Mouse (Mus musculus) mouse trophoblast stem cell (cell line): ENCODE data around the gene Grn.

Source experiments
- in situ Hi-C, 2 experiments: fragments of 300-500 bp; cut with MseI, MboI; formaldehyde crosslinking; loops; 2 replicates in 1 of 2; 3 replicates in 1 of 2; pipeline ENCODE4 v1.15.1; 2025

Grn gene

DNA sequence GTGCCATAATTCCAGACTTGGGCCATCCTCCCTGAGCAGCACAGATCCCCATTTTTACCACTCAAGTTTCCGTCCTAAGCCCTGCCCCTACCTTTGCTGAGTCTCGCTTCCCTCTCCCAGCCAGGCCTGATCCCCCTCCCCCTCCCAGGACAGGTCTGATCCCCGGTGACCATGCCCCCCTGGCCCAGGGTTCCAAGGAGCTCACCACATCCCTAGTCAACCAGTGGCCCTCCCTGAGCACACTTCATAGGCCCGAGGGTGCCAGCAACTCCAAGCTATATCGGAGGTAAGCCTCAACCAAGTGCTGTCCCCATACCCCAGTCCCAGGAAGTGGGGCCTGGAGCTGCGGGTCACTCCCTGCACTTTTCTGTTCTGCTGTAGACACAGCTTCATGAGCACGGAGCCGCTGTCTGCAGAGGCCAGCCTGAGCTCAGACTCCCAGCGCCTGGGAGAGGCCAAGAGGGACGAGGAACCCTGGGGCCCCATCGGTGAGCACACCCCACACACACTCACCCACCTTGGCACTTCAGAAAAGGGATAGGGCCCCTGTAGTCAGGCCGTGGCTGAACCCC, 29.5 kb upstream of the Grn start:
- in situ Hi-C loops, result no loop called here

DNA sequence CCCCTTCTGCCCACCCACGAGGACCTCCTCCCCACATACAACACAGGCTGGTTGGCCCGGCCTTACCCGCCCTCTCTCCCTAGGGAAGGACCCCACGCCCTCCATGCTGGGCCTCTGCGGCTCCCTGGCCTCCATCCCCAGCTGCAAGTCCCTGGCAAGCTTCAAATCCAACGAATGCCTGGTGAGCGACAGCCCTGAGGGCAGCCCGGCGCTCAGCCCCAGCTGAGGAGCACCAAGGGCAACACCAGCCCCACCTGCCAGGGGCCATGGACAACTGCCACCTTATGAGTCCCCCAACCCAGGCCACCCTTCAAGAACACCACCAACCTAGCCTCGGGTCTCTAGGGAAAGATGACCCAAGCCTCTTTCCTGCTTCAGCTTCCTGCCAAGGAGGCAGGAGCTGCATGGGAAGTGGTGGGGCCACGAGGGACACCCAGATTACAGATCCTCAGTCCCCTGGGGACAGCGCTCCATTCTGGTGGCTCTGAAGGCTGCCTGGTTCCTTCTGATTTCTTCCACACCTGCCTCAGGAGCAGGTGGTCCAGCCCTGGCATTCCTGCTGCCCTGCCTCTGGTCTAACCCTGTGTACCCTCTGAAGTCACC, 28.1 kb upstream of the Grn start:
- in situ Hi-C loops, result no loop called here

DNA sequence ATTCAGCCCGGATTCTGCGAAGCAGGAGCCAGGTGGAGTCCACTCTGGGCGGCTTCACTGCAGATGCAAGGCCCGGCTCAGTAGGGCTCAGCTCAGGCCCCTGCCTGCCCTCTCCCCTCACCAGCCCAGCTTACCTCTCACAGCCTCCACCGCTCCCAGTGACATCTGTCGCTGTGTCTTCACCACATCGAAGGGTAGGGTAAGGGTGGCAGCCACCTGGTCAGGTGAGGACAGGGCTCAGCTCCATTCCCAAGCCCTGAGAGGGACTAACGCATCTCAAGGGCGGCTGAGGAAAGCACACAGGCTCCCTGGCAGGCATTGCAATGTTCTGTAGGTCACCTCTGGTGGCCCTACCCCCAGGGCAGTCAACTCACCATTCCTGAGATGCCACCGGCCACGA, 26.5 kb upstream of the Grn start:
- in situ Hi-C loops, result no loop called here

DNA sequence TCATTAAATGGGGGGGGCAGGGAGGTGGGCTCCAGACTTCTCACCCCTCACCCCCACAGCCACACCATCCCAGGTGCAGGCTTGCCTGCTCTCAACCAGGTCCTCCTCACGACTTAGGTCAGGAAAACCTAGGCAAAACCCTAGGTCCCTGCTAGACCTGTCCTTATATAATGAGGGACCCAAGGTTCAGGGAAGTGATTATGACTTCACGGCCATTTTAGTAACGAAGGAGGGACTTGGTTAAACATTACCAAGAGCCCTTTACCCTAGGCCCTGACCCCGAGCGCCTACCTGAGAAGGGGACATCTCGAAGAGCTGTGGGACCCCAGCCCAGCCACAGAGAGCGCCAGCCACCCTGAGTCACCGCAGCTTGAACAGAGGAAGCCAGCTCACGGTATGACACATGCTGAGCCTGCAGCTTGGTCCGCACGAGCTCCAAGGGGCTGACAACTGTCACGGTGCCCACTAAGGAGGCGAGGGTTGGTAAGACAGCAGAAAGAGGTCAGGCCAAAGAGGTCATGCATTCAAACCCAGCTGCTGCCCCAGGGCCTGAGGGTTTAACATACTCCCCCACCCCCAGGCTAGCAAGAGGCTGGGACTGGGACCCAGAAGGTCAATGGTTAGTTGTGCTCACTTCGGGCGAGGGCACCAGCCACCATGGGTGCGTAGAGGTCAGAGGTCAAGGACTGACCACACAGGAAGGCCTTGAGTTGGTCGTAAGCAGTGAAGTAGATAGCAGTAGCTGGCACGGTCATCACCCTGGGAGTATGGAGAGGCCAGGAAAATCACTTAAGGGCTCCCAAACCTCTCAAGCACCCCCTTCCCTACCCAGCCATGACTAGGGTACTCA, 25.7 kb upstream of the Grn start:
- in situ Hi-C loops, result no loop called here

DNA sequence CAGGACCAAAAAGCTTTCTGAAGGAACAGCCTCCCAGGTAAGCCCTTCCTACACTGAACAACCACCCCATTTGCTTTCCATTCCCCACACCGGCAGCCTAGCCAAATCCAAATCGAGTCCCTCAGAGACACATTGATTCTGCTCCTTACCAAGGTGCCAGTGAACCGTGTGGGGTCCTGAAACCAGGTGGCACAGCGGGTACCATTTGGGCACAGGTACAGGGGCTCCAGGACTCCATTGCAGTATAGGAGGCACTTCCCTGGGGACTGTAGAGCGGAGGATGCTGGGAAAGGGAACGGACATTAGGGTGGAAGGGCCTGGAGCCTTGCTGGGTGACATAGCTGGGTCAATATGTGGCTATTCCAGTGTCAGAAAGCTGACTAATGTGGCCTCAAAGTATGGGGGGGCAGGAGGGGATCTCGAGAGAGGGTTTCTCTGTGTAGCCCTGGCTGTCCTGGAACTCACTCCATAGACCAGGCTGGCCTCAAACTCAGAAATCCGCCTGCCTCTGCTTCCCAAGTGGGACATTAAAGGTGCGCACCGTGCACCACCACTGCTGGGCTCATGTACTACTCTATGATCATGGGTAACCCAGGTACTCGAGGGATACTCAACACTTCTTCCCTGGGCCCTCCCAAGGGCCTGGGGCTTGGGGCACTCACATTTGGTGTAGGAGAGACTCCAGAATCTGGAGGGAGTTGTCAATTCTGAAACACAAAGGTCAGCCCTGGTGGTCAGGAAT, 24.4 kb upstream of the Grn start:
- in situ Hi-C loops, result no loop called here

DNA sequence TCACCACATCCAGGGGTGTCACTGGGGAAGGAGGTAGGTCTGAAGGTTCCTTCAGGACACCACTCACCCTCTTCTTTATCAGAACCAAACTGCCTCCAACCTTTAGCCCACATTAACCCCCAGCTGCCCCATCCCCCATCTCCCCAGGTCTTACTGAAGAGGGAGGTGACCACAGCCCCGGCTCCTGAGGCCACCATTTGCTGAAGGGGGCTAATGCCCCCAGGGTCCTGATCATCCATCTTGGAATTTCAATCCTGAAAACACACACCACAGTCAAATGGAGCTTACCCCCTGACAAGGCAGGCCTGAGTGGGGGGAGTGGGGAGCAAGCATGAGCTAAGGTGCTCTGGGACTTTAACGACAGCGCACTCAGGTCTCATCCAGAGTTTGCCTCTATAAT, 23.7 kb upstream of the Grn start:
- in situ Hi-C loops, result no loop called here

DNA sequence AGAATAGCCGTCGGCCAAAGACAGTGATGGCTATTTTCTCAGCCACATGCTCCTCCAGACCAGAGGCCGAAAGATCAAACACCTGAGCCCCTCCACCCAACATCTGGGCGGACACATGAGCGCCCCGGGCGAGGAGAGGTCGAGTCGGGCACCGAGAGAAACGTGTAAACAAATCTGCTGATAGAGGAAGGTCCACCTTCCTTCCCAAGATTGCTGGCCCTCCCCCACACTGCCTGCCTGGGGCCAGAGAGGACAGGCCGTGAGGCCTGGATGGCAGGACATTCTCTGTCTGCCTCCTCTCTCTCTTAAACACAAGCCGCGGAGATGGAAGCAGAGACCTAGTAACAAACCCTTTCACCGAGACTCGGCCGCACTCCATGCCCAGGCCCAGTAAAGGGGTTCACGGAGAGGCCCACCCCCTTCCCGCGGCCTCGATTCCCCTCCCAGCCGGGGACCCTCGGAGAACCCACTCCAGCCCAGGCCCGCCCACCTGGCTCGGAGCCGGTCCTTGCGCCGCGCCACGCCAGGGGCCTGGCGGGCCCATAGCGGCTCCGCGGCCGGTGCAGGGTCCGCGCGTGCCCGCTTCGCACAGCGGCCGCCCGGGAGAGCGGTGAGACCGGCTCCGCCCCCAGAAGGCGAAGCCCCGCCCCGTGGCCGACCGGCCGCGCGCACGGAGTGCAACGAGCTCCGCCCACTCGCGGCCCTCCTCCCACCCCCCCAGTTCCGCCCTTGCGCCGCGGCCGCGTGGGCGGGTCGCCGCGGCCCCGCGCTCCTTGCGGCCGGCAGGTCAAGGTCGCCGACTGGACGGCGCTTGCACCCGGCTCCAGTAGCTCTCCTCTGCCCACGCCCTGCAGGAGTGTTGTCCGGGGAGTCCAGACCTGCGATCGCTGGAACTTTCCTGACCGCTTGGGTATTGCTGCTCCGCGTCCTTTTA, 22.9 kb upstream of the Grn start:
- in situ Hi-C loops, result no loop called here

DNA sequence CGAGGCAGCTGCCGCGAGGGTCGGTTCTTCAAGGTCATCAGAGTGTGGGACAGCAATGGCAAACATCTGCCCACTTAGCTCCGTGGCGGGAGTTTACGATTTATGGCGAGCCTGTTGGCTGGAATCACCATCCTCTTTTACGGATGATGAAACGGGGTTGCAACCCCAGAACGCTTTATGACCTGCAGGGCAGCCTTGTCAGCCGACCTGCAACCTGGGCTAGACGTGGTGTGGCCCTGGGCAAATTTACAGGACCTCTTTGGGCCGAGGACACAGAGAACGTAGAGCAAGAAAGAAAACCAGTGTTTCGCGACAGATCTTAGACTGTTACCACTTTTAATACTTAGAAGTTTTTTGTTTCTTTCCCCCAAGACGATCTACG, 22.3 kb upstream of the Grn start, which contains the start of gene Slc25a39:
Gene Slc25a39 (minus strand): TSS at position 113 of the 382 bp plus-strand sequence.
- in situ Hi-C loops, result no loop called here

DNA sequence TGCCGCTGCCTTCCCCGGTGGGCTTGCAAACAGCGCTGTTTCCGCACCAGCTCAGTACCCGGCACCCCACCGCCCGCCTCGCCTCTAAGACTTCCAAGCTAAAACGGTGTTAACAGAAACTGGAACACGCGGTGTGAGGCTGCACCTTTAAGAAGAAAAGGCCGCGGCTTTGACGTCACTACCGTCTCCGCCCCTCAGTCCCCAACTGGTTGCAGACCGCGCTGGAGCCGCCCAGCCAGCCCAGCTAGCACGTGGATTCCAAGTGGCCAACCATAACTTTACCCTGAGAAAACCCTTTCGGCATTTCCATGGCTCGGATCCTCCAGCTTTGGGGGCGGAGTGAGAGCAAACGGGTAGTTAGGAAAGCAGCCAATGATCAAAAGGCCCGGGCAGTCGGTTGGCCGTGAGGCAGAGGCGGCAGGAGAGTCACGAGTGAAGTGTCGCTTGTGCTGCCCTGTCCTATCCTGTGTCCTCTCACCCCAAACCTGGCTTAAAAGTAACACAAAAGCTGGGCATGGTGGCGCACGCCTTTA, 21.7 kb upstream of the Grn start:
- in situ Hi-C loops, result no loop called here

DNA sequence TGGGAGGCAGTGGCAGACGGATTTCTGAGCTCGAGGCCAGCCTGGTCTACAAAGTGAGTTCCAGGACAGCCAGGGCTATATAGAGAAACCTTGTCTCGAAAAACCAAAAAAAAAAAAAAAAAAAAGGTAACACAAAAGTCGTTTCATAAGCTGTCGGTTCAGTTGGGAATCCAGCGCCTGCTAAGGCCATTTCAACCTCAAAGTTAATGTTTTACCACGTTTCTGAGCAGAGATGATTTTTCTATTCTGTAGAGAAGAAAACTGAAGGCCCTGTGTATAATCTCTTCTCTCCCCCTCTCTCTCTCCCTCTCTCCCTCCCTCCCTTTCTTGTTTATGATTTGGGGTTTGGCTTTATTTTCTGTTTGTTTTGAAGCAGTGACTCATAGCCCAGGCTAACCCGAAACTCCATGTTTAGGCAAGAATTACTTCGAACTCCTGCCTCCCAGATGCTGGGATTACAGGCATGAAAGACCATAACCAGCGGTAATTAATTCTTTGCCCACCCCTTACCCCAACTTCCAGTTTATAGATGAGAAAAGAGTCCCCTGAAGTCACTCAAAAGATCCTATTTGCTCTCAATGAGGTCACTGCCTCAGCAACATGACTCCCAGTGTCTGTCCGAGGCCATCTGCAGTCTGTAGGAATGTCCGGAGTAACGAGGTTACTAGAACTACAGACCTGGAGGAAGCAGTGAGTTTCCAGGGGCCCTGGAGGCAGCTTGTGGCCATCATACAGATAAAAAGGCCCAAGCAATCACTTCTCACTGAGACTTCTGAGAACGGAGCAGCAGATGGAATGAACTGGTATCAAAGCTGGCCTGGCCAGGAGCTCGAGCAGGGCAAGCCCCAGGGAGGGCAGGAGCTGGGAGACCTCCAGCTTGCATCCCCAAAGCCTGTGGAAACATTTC, 21.0 kb upstream of the Grn start:
- in situ Hi-C loops, result no loop called here

DNA sequence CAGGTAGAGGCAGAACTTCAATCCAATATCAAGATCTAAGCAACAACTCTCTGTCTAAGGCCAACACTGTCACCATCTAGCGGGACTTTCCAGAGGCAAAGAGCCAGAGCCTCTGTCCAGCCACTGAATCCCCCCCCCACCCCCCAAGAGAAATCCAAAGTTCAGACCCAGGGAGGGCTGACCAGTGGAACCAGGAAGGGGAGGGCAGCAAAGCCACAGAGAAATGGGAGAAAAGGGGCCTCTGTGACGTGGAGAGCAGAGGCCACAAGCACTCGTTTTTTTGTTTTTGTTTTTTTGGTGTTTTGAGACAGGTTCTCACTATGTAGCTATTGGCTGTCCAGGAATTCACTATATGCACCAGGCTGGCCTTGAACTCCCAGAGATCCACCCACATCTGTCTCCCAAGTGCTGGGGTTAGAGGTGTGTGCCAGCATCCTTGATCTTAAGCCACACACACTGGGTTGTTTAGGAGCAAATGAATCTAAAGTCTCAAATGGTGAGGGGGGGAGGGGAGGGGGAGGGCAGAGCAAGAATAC, 20.3 kb upstream of the Grn start:
- in situ Hi-C loops, result loop anchor here (5.0 kb wide), 1 partner anchor 108 kb away; no protein-coding TSS in a partner anchor

DNA sequence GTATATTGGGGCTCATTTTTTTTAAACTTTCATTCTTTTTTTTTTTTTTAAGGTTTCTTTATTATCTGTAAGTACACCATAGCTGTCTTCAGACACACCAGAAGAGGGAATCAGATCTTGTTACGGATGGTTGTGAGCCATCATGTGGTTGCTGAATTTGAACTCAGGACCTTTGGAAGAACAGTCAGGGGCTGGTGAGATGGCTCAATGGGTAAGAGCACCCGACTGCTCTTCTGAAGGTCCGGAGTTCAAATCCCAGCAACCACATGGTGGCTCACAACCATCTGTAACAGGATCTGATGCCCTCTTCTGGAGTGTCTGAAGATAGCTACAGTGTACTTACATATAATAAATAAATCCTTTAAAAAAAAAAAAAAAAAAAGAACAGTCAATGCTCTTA, 19.8 kb upstream of the Grn start:
- in situ Hi-C loops, result loop anchor here (5.0 kb wide), 1 partner anchor 108 kb away; no protein-coding TSS in a partner anchor

DNA sequence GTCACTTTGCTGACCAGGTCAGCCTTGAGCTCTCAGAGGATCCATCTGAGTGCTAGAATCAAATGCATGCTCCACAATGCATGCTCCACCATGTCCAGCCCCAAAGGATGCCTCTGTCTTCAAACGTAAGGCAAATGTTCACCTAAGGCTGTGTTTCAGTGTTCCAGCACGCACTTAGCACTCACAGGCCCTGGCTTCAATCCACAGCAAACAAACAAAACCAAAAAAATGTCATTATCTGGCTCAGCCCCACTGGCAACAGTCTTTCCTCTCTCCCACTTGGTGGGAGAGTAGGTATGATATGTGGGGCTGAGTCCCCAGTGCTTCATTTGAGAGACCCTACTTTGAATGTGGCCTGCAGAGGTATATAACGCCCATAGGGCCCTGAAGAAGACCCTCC, 19.1 kb upstream of the Grn start:
- in situ Hi-C loops, result loop anchor here (5.0 kb wide), 1 partner anchor 109 kb away; no protein-coding TSS in a partner anchor

DNA sequence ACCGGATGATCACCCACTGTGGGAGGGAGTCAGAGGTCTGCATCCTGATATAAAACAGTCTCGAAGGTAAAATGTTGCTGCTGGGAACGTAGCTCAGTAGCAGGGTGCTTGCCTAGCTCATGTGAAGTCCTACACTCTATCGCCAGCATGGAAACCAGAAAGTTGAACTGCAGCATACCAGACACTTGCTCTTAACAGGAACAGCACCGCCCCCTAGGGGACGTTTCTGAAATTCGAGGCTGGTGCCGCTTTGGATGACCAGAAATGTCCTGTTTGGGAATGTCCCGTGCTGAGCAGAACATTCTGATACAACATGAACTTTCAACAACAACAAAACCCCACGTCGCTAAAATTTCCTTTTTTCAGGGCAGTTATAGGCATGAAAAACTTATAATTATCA, 18.4 kb upstream of the Grn start:
- in situ Hi-C loops, result loop anchor here (5.0 kb wide), 1 partner anchor 109 kb away; no protein-coding TSS in a partner anchor

DNA sequence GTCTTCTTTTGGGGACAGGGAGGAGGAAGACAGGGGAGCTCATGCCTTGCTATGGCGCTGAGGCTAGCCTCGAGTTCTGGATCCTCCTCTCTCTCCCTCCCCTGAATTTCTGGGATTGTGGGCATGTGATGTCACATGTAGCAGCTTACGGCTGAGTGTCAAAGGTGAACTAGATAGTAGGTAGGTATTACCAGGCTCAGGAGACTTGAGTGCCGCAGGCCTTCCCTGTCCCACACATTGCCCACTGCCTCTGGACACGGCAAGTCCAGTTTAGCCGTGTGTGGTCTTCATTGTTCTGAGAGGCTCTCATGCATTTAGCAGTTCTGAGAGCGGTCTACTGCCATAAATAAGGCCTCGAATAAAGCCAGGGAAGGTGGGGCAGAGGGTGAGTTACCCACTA, 17.1 kb upstream of the Grn start:
- in situ Hi-C loops, result loop anchor here (5.0 kb wide), 1 partner anchor 111 kb away; no protein-coding TSS in a partner anchor

DNA sequence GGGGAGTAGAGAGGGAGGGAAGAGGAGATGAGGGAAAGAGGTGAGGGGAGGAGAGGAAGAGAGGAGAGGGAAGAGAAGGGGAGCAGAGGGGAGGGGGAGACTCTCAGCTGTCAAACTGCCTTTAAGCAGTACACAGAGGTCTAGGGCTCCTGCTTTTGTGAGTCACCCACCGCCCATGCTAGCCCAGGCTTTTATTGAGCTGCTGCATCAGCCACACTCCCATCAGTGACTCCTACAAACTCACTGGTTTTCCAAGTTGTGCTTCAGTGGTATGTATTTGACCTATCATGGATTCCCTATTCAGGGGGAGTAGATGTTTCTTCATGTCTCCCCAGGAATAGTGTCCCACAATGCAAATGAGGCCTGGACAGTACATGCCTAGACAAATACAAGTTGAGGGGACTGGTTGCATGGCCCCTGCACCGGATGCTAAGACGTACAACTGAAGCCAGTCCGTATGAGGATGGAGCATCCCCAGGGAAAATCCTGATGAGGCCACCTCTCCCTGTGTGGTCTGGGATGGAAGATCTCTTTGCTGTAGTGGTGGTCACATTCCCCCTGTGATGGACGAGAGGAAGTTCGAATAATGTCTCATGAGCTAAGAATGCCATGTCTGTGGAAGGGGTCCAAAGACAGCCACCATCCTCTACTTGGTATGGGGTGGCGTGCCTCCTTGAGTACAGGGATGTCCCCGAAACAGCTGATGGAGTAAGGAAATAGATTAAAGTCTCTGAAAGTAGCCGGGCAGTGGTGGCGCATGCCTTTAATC, 14.9 kb upstream of the Grn start:
- in situ Hi-C loops, result no loop called here

DNA sequence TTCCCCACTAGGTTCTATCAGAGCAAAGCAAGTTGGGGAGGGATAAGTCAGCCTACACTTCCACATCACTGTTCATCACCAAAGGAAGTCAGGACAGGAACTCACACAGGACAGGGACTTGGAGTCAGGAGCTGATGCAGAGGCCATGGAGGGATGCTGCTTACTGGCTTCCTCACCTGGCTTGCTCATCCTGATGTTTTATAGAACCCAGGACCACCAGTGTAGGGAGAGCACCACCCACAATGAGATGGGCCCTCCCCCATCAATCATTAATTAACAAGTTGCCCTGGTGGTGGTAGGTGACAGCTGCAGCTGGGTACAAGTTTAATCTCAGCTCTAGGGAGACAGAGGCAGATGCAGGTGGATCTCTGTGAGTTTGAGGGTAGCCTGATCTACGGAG, 13.0 kb upstream of the Grn start:
- in situ Hi-C loops, result no loop called here

DNA sequence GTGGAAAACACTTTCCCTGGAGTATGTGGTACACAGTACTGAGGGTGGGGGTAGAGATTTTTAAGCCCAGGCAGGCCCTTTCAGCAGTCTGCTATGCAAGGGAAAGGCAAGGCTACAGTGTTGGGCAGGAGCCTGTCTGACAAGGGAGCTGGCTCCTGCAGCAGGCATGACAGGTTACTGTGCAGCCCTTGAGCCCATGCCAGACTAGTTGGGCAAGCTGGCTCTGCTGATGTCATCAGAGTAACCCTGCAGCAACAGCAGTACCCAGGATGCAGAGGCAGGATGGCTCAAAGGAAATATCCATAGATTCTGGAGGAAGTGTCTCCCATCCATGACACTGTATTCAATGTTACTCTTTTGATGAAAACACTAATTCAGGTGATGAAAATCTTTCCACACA, 11.2 kb upstream of the Grn start:
- in situ Hi-C loops, result no loop called here

DNA sequence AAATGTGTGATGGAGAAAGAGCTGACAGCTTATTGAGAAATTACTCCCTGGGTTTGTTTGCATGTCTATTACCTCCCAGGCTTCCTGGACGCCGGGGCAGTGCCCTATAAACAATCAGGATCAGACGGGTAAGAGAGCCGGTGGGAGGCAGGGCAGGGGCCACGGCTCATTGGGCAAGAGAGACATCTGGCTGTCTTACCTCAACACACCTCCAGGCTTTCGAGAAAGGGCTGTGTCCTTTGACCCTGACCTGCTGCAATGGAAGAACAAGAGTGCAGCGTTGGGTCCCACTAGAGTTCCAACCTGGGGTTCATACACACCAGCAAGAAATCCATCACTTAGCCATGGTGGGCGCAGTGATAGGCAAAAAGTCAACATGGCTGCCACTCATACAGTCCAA, 8.6 kb upstream of the Grn start:
- in situ Hi-C loops, result no loop called here
